Mouse (Mus musculus) megakaryocyte, embryonic 14.5 days (primary cell): ENCODE measurements around the gene Gata5.

ENCODE experiments used
- FLI1 ChIP-seq: IDR thresholded peaks from 2 replicates; pipeline ENCODE4 v1.6.1; 2012; ENCODE audit warnings: low read length, inconsistent platforms, mixed read lengths
- GATA1 ChIP-seq: IDR thresholded peaks from 3 replicates; pipeline ENCODE4 v1.6.1; 2012; ENCODE audit warnings: mixed read lengths, low read length, inconsistent platforms, borderline replicate concordance

DNA sequence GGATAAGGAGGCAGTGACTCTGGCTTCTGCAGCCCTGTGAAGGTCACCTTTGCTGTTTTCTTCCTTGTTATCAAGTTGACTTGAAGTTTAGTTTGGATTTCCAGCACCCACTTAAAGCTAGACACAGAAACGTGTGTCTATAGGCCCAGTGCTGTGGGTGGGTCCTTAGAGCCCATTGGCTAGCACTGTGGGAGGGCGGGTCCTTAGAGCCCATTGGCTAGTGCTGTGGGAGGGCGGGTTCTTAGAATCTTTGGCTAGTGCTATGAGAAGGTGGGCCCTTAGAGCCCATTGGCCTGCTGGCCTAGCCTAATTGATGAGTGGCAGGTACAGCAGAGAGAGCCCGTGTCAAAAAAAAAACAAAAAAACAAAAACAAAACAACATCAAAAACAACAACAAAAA lies 14.3 kb downstream of the Gata5 start:
- TF ChIP-seq GATA1 (no peak), FLI1 (no peak)
